ENCODE assay signal across 8 mouse cellular contexts in the genomic region with DNA sequence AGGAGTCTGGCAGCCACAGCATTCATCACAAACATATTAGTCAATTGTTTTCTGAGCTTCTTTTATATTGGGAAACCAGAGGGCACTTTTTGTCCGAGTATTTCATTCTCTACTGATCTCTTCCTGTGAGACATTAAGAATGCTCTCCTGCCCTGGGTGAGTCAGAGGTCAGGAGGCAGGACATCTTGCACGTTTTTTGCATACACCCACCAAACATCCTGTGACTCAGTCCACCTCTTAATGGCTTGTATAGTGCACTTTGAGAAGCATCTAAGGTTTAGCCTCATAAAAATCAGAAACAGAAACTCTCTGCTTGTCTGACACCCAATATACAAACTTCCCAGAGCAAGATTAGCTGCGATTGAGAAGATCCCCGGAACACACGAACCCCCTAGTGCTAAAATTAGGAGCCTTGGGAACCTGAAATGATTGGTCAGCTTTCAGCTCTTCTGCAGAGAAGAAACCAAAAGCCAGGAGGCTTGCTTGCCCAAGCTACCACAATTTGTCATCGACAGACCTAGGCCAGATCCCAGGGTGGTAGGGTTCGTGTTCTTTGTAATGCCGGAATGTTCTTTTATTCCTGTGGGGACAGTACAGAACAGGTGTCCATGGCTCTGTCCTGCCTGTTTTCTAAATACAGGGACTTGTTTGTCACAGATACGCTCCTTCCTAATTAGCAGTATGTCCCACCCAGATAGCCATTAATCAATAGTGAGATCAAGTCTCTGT. TPM values are rescaled to one million over a fixed set of nuclear protein-coding genes. Genes with fewer than 3 reads are reported as not detected.
DNase-seq lines count a peak whose midpoint lies in the region; ATAC-seq and TF ChIP-seq lines count a peak whose summit lies in the region.

No protein-coding gene starts in this region.

- DNase-seq in heart, adult 18-20 months = peak; percentile 26 to 51
- no peak for DNase-seq in heart, postnatal 36 days
- no peak for DNase-seq in G1E (ENCODE audit: low spot score)
- no peak for DNase-seq in midbrain, embryonic 10.5 days (ENCODE audit: low spot score)
- no peak for DNase-seq in thymus, postnatal 10 days (ENCODE audit: low spot score in 2 of 2)
- no peak for DNase-seq in spleen, postnatal 10 days (ENCODE audit: low spot score in 2 of 2)
- no peak for DNase-seq in gastrocnemius, postnatal 36 days

- no peak for TF ChIP-seq CTCF in G1E (IDR thresholded peaks at IDR 0.05; ENCODE audit: low read depth, low read length)

- peak; percentile 37; the same call in 1 of the 2 replicates for ATAC-seq in G1E (ENCODE audit: extremely low read depth, insufficient number of reproducible peaks, low FRiP score, poor library complexity, severe bottlenecking)
- peak; percentile 31 for ATAC-seq in granulocyte monocyte progenitor cell, adult 5-6 weeks (replicated peaks; ENCODE audit: poor library complexity, severe bottlenecking)

- no peaks in the 10 kb centered on the region for H3K9me3 ChIP-seq in G1E (replicated peaks)
- no peaks in the 10 kb centered on the region for H3K9me3 ChIP-seq in midbrain, embryonic 10.5 days (replicated peaks)

- intact Hi-C loops in heart, postnatal 36 days (cut with DNase I) = no loop called here
- intact Hi-C loops in gastrocnemius, postnatal 36 days (cut with DNase I) = loop anchor here (1.0 kb wide), 1 partner anchor 21 kb away; no protein-coding TSS in a partner anchor

- peaks cover 49% of the 10 kb centered on the region for H3K4me1 ChIP-seq in G1E (ENCODE audit: insufficient read depth, low read depth, low read length)
- H3K4me1 ChIP-seq in midbrain, embryonic 10.5 days = peaks cover 32% of the 10 kb centered on the region

- no peak overlapping the region for H3K4me3 ChIP-seq in G1E (ENCODE audit: low read depth, low read length)
- no peak overlapping the region for H3K4me3 ChIP-seq in midbrain, embryonic 10.5 days

- H3K36me3 ChIP-seq in G1E (replicated peaks) = no peaks in the 10 kb centered on the region
- H3K36me3 ChIP-seq in midbrain, embryonic 10.5 days = no peaks in the 10 kb centered on the region

- 66% methylated on average over 9 of the region's 9 CpGs for WGBS in midbrain, embryonic 10.5 days

- no peaks in the 10 kb centered on the region for H3K27me3 ChIP-seq in G1E (ENCODE audit: insufficient read depth, low read length)
- peaks cover 3% of the 10 kb centered on the region; the same call in 1 of the 2 replicates for H3K27me3 ChIP-seq in midbrain, embryonic 10.5 days (ENCODE audit: low read depth, poor library complexity, severe bottlenecking)

- H3K27ac ChIP-seq in midbrain, embryonic 10.5 days (replicated peaks) = peak overlapping the region; percentile 14

RNA-seq across cellular contexts. Expression of a gene that starts 35.9 kb away (rescaled TPM):
- total RNA-seq in heart, adult 18-20 months (2021) = 10 to 100 TPM; 78.2 to 80.3 TPM
- total RNA-seq in heart, postnatal 36 days (2021) = 10 to 100 TPM; 83.2 to 88.7 TPM
- 249 and 255 TPM in 2 replicates for total RNA-seq in G1E (2014; fragmentation: Nextera tagmentation)
- 238 and 273 TPM in 2 replicates for total RNA-seq in G1E (2017)
- polyA plus RNA-seq in G1E (2012) = 25.4 and 35.0 TPM in 2 replicates
- 51.0 and 52.9 TPM in 2 replicates for total RNA-seq in granulocyte monocyte progenitor cell, adult 5-6 weeks (2014; fragmentation: Nextera tagmentation)
- total RNA-seq in granulocyte monocyte progenitor cell, adult 5-6 weeks (2017) = 89.7 and 96.3 TPM in 2 replicates
- 29.1 and 30.4 TPM in 2 replicates for polyA plus RNA-seq in midbrain, embryonic 10.5 days (2016; fragmentation: Nextera tagmentation; extraction: Ambion mirVana)
- 10 to 100 TPM; 80.6 to 97.8 TPM for total RNA-seq in gastrocnemius, postnatal 36 days (2021)

Comparison
In these comparisons a context has a peak if more than half of its experiments do, and no peak if none do; other contexts are left out.
1. DNase-seq: peak in heart, adult 18-20 months (2 of 2); none in heart, postnatal 36 days (0 of 2), G1E (single experiment), midbrain, embryonic 10.5 days (single experiment), thymus, postnatal 10 days (0 of 2), spleen, postnatal 10 days (0 of 2) and gastrocnemius, postnatal 36 days (0 of 2).